Mouse (Mus musculus) E14TG2a.4 (cell line): ENCODE results near the gene Smg1.

Experiments
- CTCF ChIP-seq: conservative IDR thresholded peaks from 2 replicates; pipeline ENCODE4 v1.5.1; 2014; ENCODE audit warnings: low read length
- NANOG ChIP-seq: IDR thresholded peaks from 2 replicates; pipeline ENCODE4 v1.6.1; 2014; ENCODE audit warnings: borderline replicate concordance, low read length, mixed read lengths
- POU5F1 ChIP-seq: IDR thresholded peaks from 2 replicates; pipeline ENCODE4 v1.6.1; 2014; ENCODE audit warnings: low read length, borderline replicate concordance

- no peak for TF ChIP-seq CTCF
- TF ChIP-seq POU5F1: no peak
- TF ChIP-seq NANOG: no peak
These were observed 67.6 kb downstream of the Smg1 start for GRCm38 (mm10) chr7:118175821-118176355.
